Mouse (Mus musculus) common myeloid progenitor, adult 5-6 weeks (primary cell): ENCODE measurements around the gene Trafd1. TPM values are rescaled to one million over a fixed set of nuclear protein-coding genes. Genes with fewer than 3 reads are reported as not detected.
A peak's percentile ranks its signal among the peaks of the same experiment; 100 is the strongest.

Experiments
- ATAC-seq: replicated peaks from 2 replicates; pipeline ENCODE4 v1.8.0; 2016; ENCODE audit warnings: low read depth, mild to moderate bottlenecking, moderate TSS enrichment, inconsistent platforms; ENCODE audit not compliant: poor library complexity, severe bottlenecking
- total RNA-seq: library from RNA; stranded (forward); fragments of 200-1000, 187-1606 nt; gene quantifications from 2 replicates; pipeline ENCODE4 v1.2.3, GENCODE M21; 2017

The Trafd1 gene
- total RNA-seq, 1 experiment from 2014 or later = 45.0 TPM

- ATAC-seq = no peak
These were observed 50.0 kb downstream of the Trafd1 start for GRCm38 (mm10) chr5:121335426-121335825.

- ATAC-seq = no peak
These were observed 51.0 kb downstream of the Trafd1 start for GRCm38 (mm10) chr5:121334454-121334853.

GRCm38 (mm10) chr5:121333976-121334375, 51.5 kb downstream of the Trafd1 start:
- ATAC-seq = no peak

DNA sequence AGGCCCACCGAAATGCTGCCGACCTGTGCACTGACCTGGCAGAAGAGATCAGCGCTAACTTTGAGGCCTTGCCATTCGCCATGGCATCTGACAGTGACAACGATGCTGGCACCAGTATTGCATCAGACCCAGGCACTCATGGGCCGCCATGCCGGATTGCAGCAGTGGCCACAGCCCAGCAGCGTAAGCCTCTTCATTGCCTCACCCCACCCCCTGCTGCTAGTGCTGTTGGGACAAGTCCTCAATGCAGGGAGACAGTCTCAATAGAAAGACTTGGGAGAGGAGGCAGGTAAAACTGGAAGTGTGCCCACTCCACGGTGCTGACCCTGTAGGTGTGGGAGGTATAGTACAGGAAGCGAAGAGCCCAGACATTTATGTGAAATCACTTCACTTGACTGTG, 53.7 kb downstream of the Trafd1 start:
- no peak for ATAC-seq

DNA sequence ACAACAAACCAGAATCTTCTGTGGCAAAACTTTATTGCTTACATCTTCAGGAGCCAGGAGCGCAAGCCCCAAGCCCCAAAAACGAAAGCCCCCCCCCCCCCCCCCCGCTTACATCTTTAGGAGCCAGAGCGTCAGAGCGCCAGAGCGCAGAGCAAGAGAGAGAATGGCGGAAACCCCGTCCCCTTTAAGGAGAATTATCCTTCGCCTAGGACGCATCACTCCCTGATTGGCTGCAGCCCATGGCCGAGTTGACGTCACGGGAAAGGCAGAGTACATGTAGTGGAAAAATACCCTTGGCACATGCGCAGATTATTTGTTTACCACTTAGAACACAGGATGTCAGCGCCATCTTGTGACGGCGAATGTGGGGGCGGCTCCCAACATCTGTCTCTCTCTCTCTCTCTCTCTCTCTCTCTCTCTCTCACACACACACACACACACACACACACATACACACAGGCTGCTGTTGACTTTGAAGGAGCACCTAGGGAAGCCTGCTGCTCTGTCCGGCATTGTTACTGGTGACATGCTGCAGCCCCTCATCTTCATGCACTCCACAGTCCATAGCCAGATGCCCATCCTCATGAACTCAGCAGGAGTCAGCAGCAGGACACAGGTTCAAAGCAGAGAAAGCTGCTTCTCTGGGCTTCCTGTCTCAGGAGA, 55.1 kb downstream of the Trafd1 start:
- peak; percentile 17; the same call in 1 of the 2 replicates for ATAC-seq

GRCm38 (mm10) chr5:121329333-121330058, 55.9 kb downstream of the Trafd1 start:
- ATAC-seq = peak; percentile 55; the same call in 1 of the 2 replicates

GRCm38 (mm10) chr5:121326079-121326805, 59.2 kb downstream of the Trafd1 start:
- ATAC-seq = no peak

Other genes starting within 250 kb of the Trafd1 start
- 60.0 and 60.4 TPM in 2 replicates for gene Ptpn11, start 194.2 kb downstream of the Trafd1 start, total RNA-seq
- gene Rpl6, start 181.2 kb downstream of the Trafd1 start, total RNA-seq = 1,473 and 1,687 TPM in 2 replicates
- 19.1 and 20.1 TPM in 2 replicates for gene Hectd4, start 165.4 kb downstream of the Trafd1 start, total RNA-seq
- 68.7 and 73.2 TPM in 2 replicates for gene Naa25, start 12.3 kb upstream of the Trafd1 start, total RNA-seq
- gene Tmem116, start 66.3 kb upstream of the Trafd1 start, total RNA-seq = 0.14 TPM in 1 of 2 replicates, not detected in the other
- gene Erp29, start 66.9 kb upstream of the Trafd1 start, total RNA-seq = 719 and 742 TPM in 2 replicates
- gene Adam1b, start 117.8 kb upstream of the Trafd1 start, total RNA-seq = 0.23 TPM in 1 of 2 replicates, not detected in the other
- gene Adam1a, start 159.8 kb upstream of the Trafd1 start, total RNA-seq = 3.1 and 3.4 TPM in 2 replicates
- not detected in 2 replicates for gene Gm42878, start 159.8 kb upstream of the Trafd1 start, total RNA-seq
- gene Mapkapk5, start 160.3 kb upstream of the Trafd1 start, total RNA-seq = 93.8 and 95.0 TPM in 2 replicates
- gene Aldh2, start 208.2 kb upstream of the Trafd1 start, total RNA-seq = 255 and 314 TPM in 2 replicates
- 1.1 TPM in 2 replicates for gene Acad12, start 233.3 kb upstream of the Trafd1 start, total RNA-seq